Mouse (Mus musculus) bone marrow, adult 2 months (tissue): Measurements from ENCODE around the gene Fgfr2. TPM values are rescaled to one million over a fixed set of nuclear protein-coding genes. Genes with fewer than 3 reads are reported as not detected.

Experiments used
- H3K27ac ChIP-seq: fragments of 200-500 bp; 2 replicates; pipeline ENCODE4 v1.5.1; 2012; ENCODE audit warnings: low read depth, mild to moderate bottlenecking, control low read depth, inconsistent platforms, low read length; ENCODE audit not compliant: control insufficient read depth, poor library complexity, insufficient read depth
- H3K4me1 ChIP-seq: fragments of 200-500 bp; 2 replicates; pipeline ENCODE4 v1.6.1; 2011; ENCODE audit warnings: low read length; ENCODE audit not compliant: control insufficient read depth, insufficient read depth
- H3K4me3 ChIP-seq: fragments of 200-500 bp; replicated peaks from 2 replicates; pipeline ENCODE3; 2011; ENCODE audit warnings: mild to moderate bottlenecking, low read depth, low read length, control low read depth; ENCODE audit not compliant: control insufficient read depth
- CTCF ChIP-seq: fragments of 200-500 bp; IDR thresholded peaks from 2 replicates; pipeline ENCODE4 v1.5.1; 2011; ENCODE audit warnings: low read length, control low read depth; ENCODE audit not compliant: control insufficient read depth, insufficient read depth
- POLR2A ChIP-seq: fragments of 200-500 bp; IDR thresholded peaks from 2 replicates; pipeline ENCODE4 v1.6.1; 2011; ENCODE audit warnings: low read depth, mild to moderate bottlenecking, control low read depth, low read length, borderline replicate concordance; ENCODE audit not compliant: control insufficient read depth
- WGBS: fragments of 180-500 bp; shearing (Covaris S2); methylation state at CpG from one replicate; pipeline ENCODE4 v1.1.7; 2018; 5-methylcytosine and 5-hydroxymethylcytosine counted together
- polyA plus RNA-seq: library from polyadenylated mRNA; stranded (reverse); fragments of >200 nt; gene quantifications from 2 replicates; pipeline ENCODE4 v1.2.4, GENCODE M21; 2011; ENCODE audit warnings: low replicate concordance; ENCODE audit not compliant: missing spikeins, insufficient read depth, insufficient read length

Fgfr2 gene
- polyA plus RNA-seq, 1 experiment, result 8.2 TPM

DNA sequence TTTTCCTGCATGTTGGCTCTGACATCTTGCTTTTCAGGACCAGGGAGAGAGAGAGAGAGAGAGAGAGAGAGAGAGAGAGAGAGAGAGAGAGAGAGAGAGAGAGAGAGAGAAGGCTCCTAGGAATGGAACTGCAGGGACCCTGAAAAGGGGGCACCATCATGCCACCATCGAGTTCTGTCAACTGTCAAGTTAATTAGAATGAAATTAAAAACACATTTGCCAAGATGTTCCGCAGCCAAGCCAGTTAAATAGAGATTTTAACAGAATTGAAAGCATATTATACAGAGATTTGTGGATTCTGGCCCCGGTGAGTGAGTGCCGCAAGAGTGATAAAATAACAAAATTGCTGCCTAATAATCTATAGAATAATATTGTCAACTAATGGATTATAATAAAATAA is 1400.8 kb downstream of the Fgfr2 start:
- no peak for TF ChIP-seq POLR2A
- no peak for TF ChIP-seq CTCF
- WGBS, result 70% methylated on average over 4 of the region's 4 CpGs
- no peak overlapping the region for H3K27ac ChIP-seq
- no peak overlapping the region for H3K4me3 ChIP-seq
- no peaks in the 10 kb centered on the region for H3K4me1 ChIP-seq

DNA sequence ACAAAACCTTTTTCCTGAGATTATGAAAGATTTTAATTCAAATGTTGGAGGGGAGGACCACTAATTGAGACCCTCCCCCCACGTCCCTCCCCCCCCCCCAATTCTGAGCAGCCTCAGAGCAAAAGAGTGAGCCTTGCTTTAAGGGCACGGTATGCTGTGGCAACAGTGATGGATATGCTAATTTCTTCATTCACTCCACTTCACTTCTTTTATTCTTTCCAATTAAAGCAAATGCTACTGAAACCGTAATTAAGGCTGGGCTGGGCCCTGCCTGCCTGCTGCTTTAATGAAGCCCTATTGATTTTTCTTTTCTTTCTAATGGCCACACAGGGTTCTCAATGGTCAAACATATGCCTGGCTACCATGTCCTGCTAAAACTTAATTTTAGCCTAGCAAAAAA is 1404.9 kb downstream of the Fgfr2 start:
- TF ChIP-seq POLR2A (no peak), CTCF (no peak)
- Histone ChIP-seq H3K4me1 (no peaks in the 10 kb centered on the region), H3K4me3 (no peak overlapping the region), H3K27ac (no peak overlapping the region)
- 58% methylated on average over 3 of the region's 3 CpGs for WGBS

DNA sequence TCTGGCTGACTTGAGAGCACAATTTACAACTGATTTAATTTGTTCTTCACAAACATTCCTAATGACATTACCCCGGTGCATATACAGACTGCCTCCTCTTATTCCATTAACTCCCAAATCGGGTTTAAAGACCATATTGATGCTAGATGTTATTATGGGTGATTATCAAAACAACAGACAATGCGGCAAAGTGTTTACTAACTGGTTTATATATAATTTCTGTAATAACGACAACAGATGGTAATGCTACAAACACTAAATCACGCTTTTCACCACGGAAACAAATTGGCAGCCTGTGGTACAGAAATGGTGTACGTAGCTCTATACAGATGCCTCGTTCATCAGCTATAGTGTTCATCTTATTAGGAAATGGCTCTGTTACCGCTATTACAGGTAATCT is 1410.1 kb downstream of the Fgfr2 start:
- TF ChIP-seq CTCF (no peak), POLR2A (no peak)
- H3K4me1 ChIP-seq, result no peaks in the 10 kb centered on the region
- 85% methylated on average over 9 of the region's 9 CpGs for WGBS

DNA sequence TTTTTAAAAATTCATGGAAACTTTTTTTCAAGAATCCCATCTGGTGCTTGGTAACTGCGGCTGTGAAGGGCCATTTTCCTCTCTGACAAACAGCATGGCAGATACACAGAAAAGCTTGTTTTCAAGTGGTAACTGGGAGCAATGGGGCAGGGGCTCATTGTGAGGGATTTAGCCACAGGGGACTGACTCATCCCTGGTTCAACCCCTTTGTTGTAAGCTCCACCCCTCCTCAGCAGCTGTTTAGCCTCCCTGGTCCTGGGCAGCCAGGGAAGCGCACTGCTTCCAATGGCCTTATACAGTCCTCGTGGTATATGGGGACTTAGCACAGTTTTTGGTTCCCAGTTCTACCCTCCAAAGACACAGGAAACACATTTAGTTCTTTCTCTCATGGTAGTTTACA is 1426.3 kb downstream of the Fgfr2 start:
- no peak overlapping the region for H3K27ac ChIP-seq
- WGBS, result 61% methylated on average over 3 of the region's 3 CpGs
- TF ChIP-seq POLR2A (no peak), CTCF (no peak)

More for the DNA sequence above, 1410.1 kb downstream of the Fgfr2 start:
- Histone ChIP-seq H3K27ac (no peak overlapping the region), H3K4me3 (no peak overlapping the region)

DNA sequence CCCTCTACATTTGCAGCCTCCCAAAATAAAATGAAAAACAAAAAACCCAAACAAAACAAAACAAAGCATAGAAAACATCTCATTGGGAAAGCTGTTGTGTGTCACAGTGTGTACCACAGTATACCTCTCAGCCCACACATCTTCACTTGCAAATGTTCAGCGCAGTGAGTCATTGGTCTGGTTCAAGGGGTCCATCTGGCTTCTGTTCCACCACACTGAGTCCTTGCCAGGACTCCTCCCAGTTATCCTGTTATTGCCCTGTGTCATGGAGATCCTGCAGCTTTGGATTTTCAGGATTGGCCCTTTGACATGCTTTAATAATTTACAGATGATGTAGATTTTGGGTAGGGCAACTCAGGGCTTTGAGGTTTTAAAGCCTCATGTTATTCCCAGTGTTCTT is 1435.8 kb downstream of the Fgfr2 start:
- no peaks in the 10 kb centered on the region for H3K4me1 ChIP-seq
- TF ChIP-seq POLR2A, result no peak
- no peak for TF ChIP-seq CTCF
- 85% methylated on average over 1 of the region's 1 CpGs for WGBS
- H3K4me3 ChIP-seq, result no peak overlapping the region
- no peak overlapping the region for H3K27ac ChIP-seq

More for the DNA sequence above, 1426.3 kb downstream of the Fgfr2 start:
- Histone ChIP-seq H3K4me3 (no peak overlapping the region), H3K4me1 (no peaks in the 10 kb centered on the region)

DNA sequence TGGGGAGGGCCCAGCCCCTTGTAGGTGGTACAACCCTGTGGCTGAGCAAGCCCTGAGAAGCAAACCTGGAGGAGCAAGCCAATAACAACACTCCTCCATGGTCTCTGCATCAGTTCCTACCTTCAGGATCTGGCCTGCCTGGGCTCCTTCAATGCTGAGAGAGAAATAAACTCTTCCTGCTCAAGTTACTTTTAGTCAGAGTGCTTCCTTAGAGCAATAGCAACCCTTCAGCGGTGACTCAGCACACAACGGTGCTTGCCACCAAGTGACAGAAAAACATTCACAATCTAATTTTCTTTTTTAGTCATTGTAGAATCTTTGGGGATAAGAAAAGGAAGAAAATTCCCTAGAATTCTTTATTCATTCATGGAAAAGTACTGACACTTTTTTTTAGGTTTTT is 1446.0 kb downstream of the Fgfr2 start:
- H3K4me1 ChIP-seq, result no peaks in the 10 kb centered on the region
- H3K4me3 ChIP-seq, result no peak overlapping the region
- H3K27ac ChIP-seq, result no peak overlapping the region
- 64% methylated on average over 2 of the region's 2 CpGs for WGBS
- TF ChIP-seq CTCF (no peak), POLR2A (no peak)

DNA sequence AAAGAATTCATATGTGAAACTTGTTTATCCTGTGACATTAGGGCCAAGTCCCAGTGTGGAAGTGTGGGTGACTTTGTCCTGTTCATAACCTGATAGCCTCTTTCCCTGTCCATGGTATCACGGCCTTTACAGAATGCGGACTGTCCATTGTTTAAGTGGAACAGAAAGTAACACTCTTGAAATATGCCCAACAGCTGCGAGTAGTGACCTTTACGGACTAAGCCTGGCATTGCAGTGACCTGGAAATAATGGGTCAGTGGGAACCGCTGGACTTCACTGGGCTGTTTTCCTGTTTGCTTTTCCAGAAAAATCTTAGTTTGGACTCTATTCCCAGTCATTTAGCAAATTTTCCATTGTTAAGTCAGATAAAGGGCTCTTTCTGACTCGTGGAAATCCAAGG is 1452.6 kb downstream of the Fgfr2 start:
- no peak for TF ChIP-seq POLR2A
- TF ChIP-seq CTCF, result no peak
- H3K4me1 ChIP-seq, result no peaks in the 10 kb centered on the region
- no peak overlapping the region for H3K27ac ChIP-seq
- no peak overlapping the region for H3K4me3 ChIP-seq
- 76% methylated on average over 6 of the region's 6 CpGs for WGBS

DNA sequence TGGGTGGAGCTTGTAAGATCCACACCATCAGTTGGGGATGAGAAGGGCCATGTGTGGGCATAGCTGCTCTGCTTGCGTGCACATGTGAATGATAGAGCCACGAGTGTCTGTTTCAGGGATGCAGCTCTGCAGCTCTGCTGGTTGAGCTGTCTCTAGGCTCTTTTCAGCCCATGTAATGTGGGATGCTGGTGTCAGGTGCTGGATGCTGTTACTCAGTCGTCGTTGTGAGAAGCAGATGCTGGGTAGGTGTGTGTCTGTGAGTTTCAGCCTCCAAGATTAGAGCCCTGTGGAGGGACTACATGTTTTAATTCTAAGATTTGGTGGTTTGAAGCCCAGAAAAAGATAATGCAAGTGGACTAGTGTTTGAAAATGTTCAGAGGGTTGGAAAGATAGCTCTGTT is 1453.8 kb downstream of the Fgfr2 start:
- H3K4me1 ChIP-seq, result no peaks in the 10 kb centered on the region
- no peak overlapping the region for H3K27ac ChIP-seq
- WGBS, result 62% methylated on average over 4 of the region's 4 CpGs

DNA sequence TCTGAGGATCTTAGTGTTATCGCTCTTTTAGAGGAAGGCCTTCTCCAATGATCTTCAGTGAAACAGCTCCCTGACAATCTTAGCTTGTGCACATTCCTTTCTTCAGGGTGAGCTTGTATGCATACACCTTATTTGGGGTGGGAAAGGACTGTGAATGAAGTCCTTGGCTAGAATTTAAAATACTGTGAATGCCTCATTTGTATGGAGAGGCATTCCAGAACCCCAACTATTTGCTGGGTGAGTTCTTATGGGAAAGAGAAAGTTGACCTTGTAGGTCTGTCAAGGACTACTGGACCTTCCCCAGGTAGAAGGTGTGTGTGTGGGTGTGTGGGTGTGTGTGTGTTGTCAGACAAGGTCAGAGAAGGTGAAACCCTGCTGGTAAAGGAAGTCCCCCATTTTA is 1462.4 kb downstream of the Fgfr2 start:
- H3K4me3 ChIP-seq, result no peak overlapping the region
- no peaks in the 10 kb centered on the region for H3K4me1 ChIP-seq
- TF ChIP-seq CTCF, result no peak
- TF ChIP-seq POLR2A, result no peak
- 80% methylated on average over 1 of the region's 1 CpGs for WGBS
- H3K27ac ChIP-seq, result no peak overlapping the region

More for the DNA sequence above, 1453.8 kb downstream of the Fgfr2 start:
- no peak overlapping the region for H3K4me3 ChIP-seq
- TF ChIP-seq POLR2A (no peak), CTCF (no peak)

DNA sequence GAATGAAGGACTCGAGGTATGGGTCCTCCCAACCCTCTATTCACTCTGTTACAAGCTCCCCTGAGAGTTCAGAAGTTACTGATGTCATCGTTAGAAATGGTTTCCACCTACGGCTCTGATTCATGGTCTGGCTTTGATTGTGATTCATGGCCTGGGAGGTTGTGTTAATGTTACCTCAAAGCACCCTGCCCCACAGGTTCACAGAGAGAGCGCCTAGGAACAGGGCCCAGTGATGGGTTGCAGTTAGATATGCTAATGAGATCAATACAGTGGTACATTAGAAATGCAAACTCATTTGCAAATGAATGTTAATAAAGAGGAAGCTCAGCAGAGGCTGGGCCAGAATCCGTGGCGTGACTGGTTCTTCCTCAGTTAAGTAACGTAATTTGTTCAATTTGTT is 1467.1 kb downstream of the Fgfr2 start:
- WGBS, result 56% methylated on average over 7 of the region's 7 CpGs
- no peak overlapping the region for H3K27ac ChIP-seq
- TF ChIP-seq CTCF, result no peak
- TF ChIP-seq POLR2A, result no peak
- H3K4me3 ChIP-seq, result no peak overlapping the region
- H3K4me1 ChIP-seq, result no peaks in the 10 kb centered on the region
